20 mouse cellular contexts compared by ENCODE assay signal in the genomic region with DNA sequence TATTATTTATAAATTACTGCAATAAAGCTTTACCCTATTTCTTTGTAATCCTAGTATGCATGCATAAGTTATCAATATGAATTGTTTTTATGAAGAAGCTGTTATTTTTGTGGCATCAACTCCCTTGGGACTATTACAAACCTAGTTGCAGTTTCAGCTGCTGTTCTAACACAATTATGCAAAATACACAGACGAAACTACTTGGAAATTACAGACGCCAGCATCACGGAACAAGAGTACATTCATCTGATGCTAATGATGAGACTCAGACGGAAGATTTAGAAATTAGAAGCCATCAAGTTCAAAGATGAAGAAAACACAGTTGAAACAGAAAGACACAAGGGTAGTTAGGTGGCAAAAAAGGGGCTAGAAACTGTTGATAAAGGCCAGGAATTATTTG.
DNase-seq lines count a peak whose midpoint lies in the region; ATAC-seq and TF ChIP-seq lines count a peak whose summit lies in the region.
"Had no signal": no experiment of that assay in that cellular context is flagged by ENCODE, and none has a peak within 500 bp of the region (broad histone marks: within the 10 kb centered on the region; RNA-seq: fewer than 3 reads in every experiment).

No protein-coding gene starts in this region.

- no peak overlapping the region for H3K4me2 ChIP-seq in forebrain, embryonic 15.5 days (replicated peaks)
- H3K4me2 ChIP-seq in midbrain, postnatal 0 days (ENCODE audit: low read depth, low read length, poor library complexity, severe bottlenecking), result no peak overlapping the region
- H3K4me2 ChIP-seq: embryonic facial prominence, embryonic 13.5 days; heart, embryonic 11.5 days; heart, embryonic 15.5 days; hindbrain, embryonic 13.5 days; intestine, embryonic 15.5 days had no signal

- no peak overlapping the region for H3K4me3 ChIP-seq in forebrain, embryonic 15.5 days
- H3K4me3 ChIP-seq in forebrain, embryonic 10.5 days, result no peak overlapping the region
- H3K4me3 ChIP-seq in midbrain, postnatal 0 days (ENCODE audit: low read depth, low read length), result no peak overlapping the region
- no peak overlapping the region for H3K4me3 ChIP-seq in midbrain, embryonic 10.5 days
- H3K4me3 ChIP-seq: embryonic facial prominence, embryonic 13.5 days; heart, embryonic 15.5 days; hindbrain, embryonic 13.5 days; intestine, embryonic 15.5 days had no signal

- WGBS in forebrain, embryonic 15.5 days, result 25% methylated on average over 4 of the region's 4 CpGs
- WGBS in forebrain, embryonic 10.5 days, result 87% methylated on average over 4 of the region's 4 CpGs
- 47% methylated on average over 4 of the region's 4 CpGs for WGBS in midbrain, postnatal 0 days
- WGBS in midbrain, embryonic 10.5 days, result 83% methylated on average over 4 of the region's 4 CpGs

- H3K9me3 ChIP-seq in forebrain, embryonic 15.5 days, result no peaks in the 10 kb centered on the region
- no peaks in the 10 kb centered on the region for H3K9me3 ChIP-seq in forebrain, embryonic 10.5 days
- H3K9me3 ChIP-seq in midbrain, postnatal 0 days (ENCODE audit: low read length), result no peaks in the 10 kb centered on the region
- no peaks in the 10 kb centered on the region for H3K9me3 ChIP-seq in midbrain, embryonic 10.5 days (replicated peaks)
- H3K9me3 ChIP-seq: embryonic facial prominence, embryonic 13.5 days; heart, embryonic 15.5 days; hindbrain, embryonic 13.5 days; intestine, embryonic 15.5 days had no signal

- no peak for TF ChIP-seq CTCF in midbrain, postnatal 0 days (IDR thresholded peaks at IDR 0.05)

- no peaks in the 10 kb centered on the region for H3K27me3 ChIP-seq in forebrain, embryonic 15.5 days
- H3K27me3 ChIP-seq in forebrain, embryonic 10.5 days (ENCODE audit: poor library complexity, severe bottlenecking), result no peaks in the 10 kb centered on the region
- H3K27me3 ChIP-seq in midbrain, postnatal 0 days (ENCODE audit: insufficient read depth, low read length), result no peaks in the 10 kb centered on the region
- H3K27me3 ChIP-seq in midbrain, embryonic 10.5 days (ENCODE audit: low read depth, poor library complexity, severe bottlenecking), result no peaks in the 10 kb centered on the region
- H3K27me3 ChIP-seq: embryonic facial prominence, embryonic 13.5 days; heart, embryonic 15.5 days; hindbrain, embryonic 13.5 days; intestine, embryonic 15.5 days had no signal

- DNase-seq in forebrain, embryonic 10.5 days (ENCODE audit: extremely low spot score, low spot score), result no peak
- peak; percentile 3 for DNase-seq in midbrain, postnatal 0 days (ENCODE audit: low spot score)
- no peak for DNase-seq in midbrain, embryonic 10.5 days (ENCODE audit: low spot score)
- no peak for DNase-seq in thymus, postnatal 10 days (ENCODE audit: low spot score in 2 of 2)
- DNase-seq: adrenal gland, adult 8-10 months; adrenal gland, postnatal 36 days; cerebellum, adult 11 months; cerebellum, adult 8-10 months; cerebellum, postnatal 14 days; gastrocnemius, postnatal 10 days; heart, adult 18-20 months; heart, postnatal 14 days had no signal

- peaks cover 12% of the 10 kb centered on the region for H3K4me1 ChIP-seq in forebrain, embryonic 15.5 days
- H3K4me1 ChIP-seq in forebrain, embryonic 10.5 days, result no peaks in the 10 kb centered on the region
- no peaks in the 10 kb centered on the region for H3K4me1 ChIP-seq in midbrain, postnatal 0 days (ENCODE audit: insufficient read depth, low read length)
- H3K4me1 ChIP-seq in midbrain, embryonic 10.5 days, result peaks cover 7% of the 10 kb centered on the region; the same call in 1 of the 2 replicates
- H3K4me1 ChIP-seq: embryonic facial prominence, embryonic 13.5 days; heart, embryonic 15.5 days; hindbrain, embryonic 13.5 days; intestine, embryonic 15.5 days had no signal

- 0 out of 2 replicates have a peak, but pooled peaks have one; percentile 63 for ATAC-seq in forebrain, embryonic 15.5 days (replicated peaks)
- no peak for ATAC-seq in midbrain, postnatal 0 days (ENCODE audit: low FRiP score)
- ATAC-seq in inflammation-experienced regulatory T-cells, adult 6 months, result peak; percentile 21
- ATAC-seq: hindbrain, postnatal 0 days; intestine, embryonic 15.5 days had no signal

- no peak overlapping the region for H3K9ac ChIP-seq in forebrain, embryonic 15.5 days (replicated peaks)
- H3K9ac ChIP-seq in midbrain, postnatal 0 days (replicated peaks; ENCODE audit: low read length, poor library complexity, severe bottlenecking), result no peak overlapping the region
- H3K9ac ChIP-seq: embryonic facial prominence, embryonic 13.5 days; heart, embryonic 15.5 days; hindbrain, embryonic 13.5 days; intestine, embryonic 15.5 days had no signal

- H3K36me3 ChIP-seq in forebrain, embryonic 15.5 days, result no peaks in the 10 kb centered on the region
- H3K36me3 ChIP-seq in forebrain, embryonic 10.5 days (replicated peaks), result no peaks in the 10 kb centered on the region
- no peaks in the 10 kb centered on the region for H3K36me3 ChIP-seq in midbrain, postnatal 0 days (ENCODE audit: insufficient read depth, low read length)
- no peaks in the 10 kb centered on the region for H3K36me3 ChIP-seq in midbrain, embryonic 10.5 days
- H3K36me3 ChIP-seq: embryonic facial prominence, embryonic 13.5 days; heart, embryonic 15.5 days; hindbrain, embryonic 13.5 days; intestine, embryonic 15.5 days had no signal

- no peak overlapping the region for H3K27ac ChIP-seq in forebrain, embryonic 15.5 days (replicated peaks)
- no peak overlapping the region for H3K27ac ChIP-seq in forebrain, embryonic 10.5 days
- no peak overlapping the region for H3K27ac ChIP-seq in midbrain, postnatal 0 days (ENCODE audit: low read depth, low read length)
- no peak overlapping the region for H3K27ac ChIP-seq in midbrain, embryonic 10.5 days (replicated peaks)
- H3K27ac ChIP-seq: embryonic facial prominence, embryonic 13.5 days; heart, embryonic 15.5 days; hindbrain, embryonic 13.5 days; hindbrain, postnatal 0 days; intestine, embryonic 15.5 days had no signal
